Mouse (Mus musculus) E14TG2a.4 (cell line): ENCODE results near the gene Gjc2.
A peak's percentile ranks its signal among the peaks of the same experiment; 100 is the strongest.

ENCODE experiments used
- CTCF ChIP-seq: conservative IDR thresholded peaks from 2 replicates; pipeline ENCODE4 v1.5.1; 2014; ENCODE audit warnings: low read length
- NANOG ChIP-seq: IDR thresholded peaks from 2 replicates; pipeline ENCODE4 v1.6.1; 2014; ENCODE audit warnings: borderline replicate concordance, low read length, mixed read lengths

DNA sequence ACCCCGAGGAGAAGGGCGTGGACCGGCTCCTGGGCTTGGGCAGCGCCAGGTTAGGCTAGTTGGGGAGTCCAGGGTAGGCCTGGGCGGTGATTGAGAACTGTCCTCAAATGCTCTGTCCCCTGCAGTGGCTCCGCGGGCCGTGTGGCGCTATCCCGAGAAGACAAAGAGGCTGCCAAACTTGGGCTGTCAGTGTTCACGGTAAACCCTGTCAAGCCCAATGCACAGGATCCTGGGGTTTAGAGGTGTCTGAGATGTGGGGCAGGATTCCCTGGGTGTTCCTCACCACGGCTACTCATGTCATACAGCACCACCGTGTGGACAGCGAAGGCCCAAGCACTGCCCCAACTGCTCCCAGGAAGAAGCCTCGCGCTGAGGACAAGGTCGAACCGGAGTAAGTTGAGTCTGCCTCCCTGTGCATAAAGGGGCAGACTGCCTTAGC lies 26.0 kb upstream of the Gjc2 start:
- peak; percentile 21; the same call in 1 of the 2 replicates for TF ChIP-seq CTCF
- TF ChIP-seq NANOG = no peak
